Mouse (Mus musculus) natural killer cell, adult 2 months (primary cell): ENCODE results near the gene Rsrc1.
A peak's percentile ranks its signal among the peaks of the same experiment; 100 is the strongest.

Experiments used
- DNase-seq, 2 experiments: peaks; one replicate each; pipeline ENCODE4 v3.0.0; 2022; ENCODE audit warnings: low spot score in 2 of 2

The Rsrc1 gene

DNA sequence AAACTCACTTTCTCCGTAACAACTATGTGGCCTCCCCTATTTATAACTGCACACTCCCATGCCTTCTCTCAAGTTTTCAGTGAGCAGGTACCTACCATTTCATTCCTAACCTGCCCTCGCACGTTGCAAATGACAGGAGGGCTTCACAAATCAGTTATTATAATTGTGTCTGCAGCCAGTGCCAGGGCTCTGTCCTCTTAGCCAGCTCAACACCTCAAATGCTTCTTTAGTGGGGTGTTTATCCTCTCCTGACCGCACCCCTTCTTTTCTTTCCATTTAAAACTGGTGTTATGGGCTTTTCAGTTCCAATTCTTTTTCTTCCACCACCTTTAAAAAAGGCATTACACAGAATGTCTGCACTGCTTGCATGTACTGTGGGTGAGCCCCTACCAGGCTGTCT is 391.0 kb downstream of the Rsrc1 start:
- no peak for DNase-seq

DNA sequence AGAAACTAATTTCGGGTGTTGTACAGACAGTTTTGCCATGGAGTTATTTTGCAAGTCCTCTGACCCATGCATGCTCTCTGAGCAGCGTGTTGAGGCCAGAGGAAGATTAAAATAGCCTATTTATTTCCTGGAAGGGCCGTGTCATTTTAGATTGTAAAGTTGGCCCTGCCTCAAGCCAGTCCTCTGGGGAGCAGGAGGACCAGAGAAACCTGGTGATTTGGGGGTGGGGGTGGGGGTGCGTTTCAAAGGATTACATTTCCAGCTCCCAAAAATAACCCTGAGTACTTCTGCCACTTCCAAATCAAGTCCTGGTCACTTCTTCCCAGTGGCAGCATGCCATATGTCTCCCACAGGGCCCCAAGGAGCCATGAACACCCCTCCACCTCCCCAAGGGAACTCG is 391.6 kb downstream of the Rsrc1 start:
- DNase-seq, result no peak

DNA sequence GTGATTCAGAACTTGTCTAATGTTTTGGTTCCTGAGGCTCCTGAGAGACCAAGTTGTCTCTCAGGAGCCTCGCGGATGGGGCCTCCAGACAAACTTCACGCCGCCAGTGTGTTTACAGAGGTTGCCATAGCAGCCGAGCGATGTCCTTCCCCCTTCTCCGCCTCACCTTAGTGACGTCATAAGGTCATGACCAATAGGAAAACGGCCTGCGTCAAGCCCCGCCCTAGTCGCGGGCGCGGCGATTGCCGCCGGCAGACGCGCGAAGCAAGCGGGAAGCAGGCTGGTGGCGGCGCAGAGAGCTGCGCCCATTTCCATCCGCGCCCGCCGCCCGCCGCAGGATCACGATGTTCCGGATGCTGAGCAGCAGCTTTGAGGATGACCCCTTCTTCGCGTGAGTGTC is 392.7 kb downstream of the Rsrc1 start, which contains the start of gene Mlf1:
Gene Mlf1 (plus strand): TSS at position 226 of the 400 bp plus-strand sequence.
- DNase-seq, result peak; percentile 88

DNA sequence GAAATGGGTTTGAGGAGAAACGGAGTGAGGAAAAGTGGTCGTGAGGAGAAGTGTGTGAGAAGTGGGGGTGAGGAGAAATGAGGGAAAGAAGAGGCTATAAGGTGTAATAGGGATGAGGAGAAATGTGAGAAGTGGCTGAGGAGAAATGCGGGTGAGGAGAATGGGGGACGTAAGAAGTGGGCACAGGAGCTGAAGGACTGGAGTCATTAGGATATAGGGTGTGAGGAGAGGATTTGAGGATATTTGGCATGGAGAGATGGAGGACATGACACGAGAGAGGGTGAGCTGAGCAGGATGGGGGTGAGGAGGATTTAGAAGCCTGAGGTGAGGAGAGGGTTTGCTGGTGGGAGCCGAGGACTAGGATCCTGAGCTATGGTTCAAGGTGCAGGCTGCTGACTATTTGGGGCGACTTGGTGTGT is 393.2 kb downstream of the Rsrc1 start:
- no peak for DNase-seq

DNA sequence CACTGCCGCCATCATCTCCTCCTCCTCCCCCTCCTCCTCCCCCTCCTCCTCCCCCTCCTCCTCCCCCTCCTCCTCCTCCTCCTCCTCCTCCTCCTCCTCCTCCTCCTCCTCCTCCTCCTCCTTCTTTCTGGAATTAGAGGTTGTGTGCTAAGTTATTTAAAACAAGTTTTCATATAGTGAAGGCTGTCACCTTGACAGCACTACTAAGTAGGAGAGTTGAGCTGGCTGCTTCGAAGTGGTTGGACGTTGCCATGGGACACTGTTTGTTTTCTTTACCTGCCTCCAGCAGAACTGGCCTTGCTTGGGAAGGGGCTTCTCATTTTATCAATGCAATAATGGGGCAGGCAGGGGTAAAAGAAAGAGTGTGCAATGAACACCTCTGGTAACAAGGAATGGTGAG is 393.9 kb downstream of the Rsrc1 start, which contains the start of gene Gm17402:
Gene Gm17402 (minus strand): TSS at position 101 of the 400 bp plus-strand sequence.
- no peak for DNase-seq

DNA sequence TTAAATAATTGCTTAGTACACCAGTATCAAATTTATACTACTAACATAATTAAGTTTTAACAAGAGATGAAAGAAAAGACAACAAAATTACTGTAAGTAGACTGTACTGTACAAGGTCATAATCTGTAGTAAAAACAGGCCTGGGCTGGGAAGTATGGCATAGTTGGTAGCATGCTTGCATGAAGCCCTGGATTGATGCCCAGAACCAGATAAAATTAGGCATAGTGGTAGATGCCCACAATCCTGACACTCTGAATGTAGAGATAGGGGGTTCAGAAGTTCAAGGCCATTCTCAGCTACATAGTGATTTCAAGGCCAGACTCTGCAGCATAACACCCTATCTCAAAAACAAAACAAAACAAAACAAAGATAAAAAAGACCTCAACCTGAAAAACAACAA is 397.0 kb downstream of the Rsrc1 start:
- DNase-seq, result no peak
